Mouse (Mus musculus) spleen, postnatal 14 days (tissue): Measurements from ENCODE around the gene Lpcat3.
"Not testable (repeated sequence)": the region's sequence is repeated elsewhere in the genome, so short reads cannot be mapped to it uniquely, and the experiment has no call there.

Experiments used
- DNase-seq, 2 experiments: peaks; one replicate each; pipeline ENCODE4 v3.0.0; 2021 to 2022; ENCODE audit warnings: low spot score in 2 of 2

Lpcat3 gene

GRCm38 (mm10) chr6:124676171-124676570, 13.3 kb downstream of the Lpcat3 start:
- DNase-seq: no peak

- DNase-seq: no peak
These were observed 15.9 kb downstream of the Lpcat3 start for GRCm38 (mm10) chr6:124678769-124679168.

- DNase-seq: no peak
These were observed 16.7 kb downstream of the Lpcat3 start for GRCm38 (mm10) chr6:124679486-124679885.

GRCm38 (mm10) chr6:124682291-124682690, 19.5 kb downstream of the Lpcat3 start:
- DNase-seq: not testable (repeated sequence)

GRCm38 (mm10) chr6:124683591-124684417, 21.0 kb downstream of the Lpcat3 start:
- DNase-seq: no peak

GRCm38 (mm10) chr6:124685606-124686386, 23.0 kb downstream of the Lpcat3 start:
- no peak for DNase-seq

GRCm38 (mm10) chr6:124686644-124687043, 23.8 kb downstream of the Lpcat3 start:
- not testable (repeated sequence) for DNase-seq

- no peak for DNase-seq
These were observed 25.4 kb downstream of the Lpcat3 start for GRCm38 (mm10) chr6:124688151-124688758.

- no peak for DNase-seq
These were observed 26.2 kb downstream of the Lpcat3 start for GRCm38 (mm10) chr6:124689011-124689410.

- no peak for DNase-seq
These were observed 27.7 kb downstream of the Lpcat3 start for GRCm38 (mm10) chr6:124690517-124690916.

GRCm38 (mm10) chr6:124693243-124693981, 30.6 kb downstream of the Lpcat3 start:
- DNase-seq: no peak

- DNase-seq: no peak
These were observed 31.5 kb downstream of the Lpcat3 start for GRCm38 (mm10) chr6:124694166-124694955.

- no peak for DNase-seq
These were observed 33.8 kb downstream of the Lpcat3 start for GRCm38 (mm10) chr6:124696441-124697150.

GRCm38 (mm10) chr6:124698751-124699150, 35.9 kb downstream of the Lpcat3 start:
- DNase-seq: no peak

- DNase-seq: no peak
These were observed 36.5 kb downstream of the Lpcat3 start for GRCm38 (mm10) chr6:124699366-124699765.

- DNase-seq: no peak
These were observed 37.3 kb downstream of the Lpcat3 start for GRCm38 (mm10) chr6:124699962-124700610.

- DNase-seq: no peak
These were observed 38.5 kb downstream of the Lpcat3 start for GRCm38 (mm10) chr6:124701338-124701737.

GRCm38 (mm10) chr6:124702102-124702783, 39.4 kb downstream of the Lpcat3 start:
- DNase-seq: no peak

- peak; percentile 60 to 74 for DNase-seq
These were observed 39.9 kb downstream of the Lpcat3 start for GRCm38 (mm10) chr6:124702784-124703103.
